Mouse (Mus musculus): Measurements from ENCODE around the gene Amotl2. TPM values are rescaled to one million over a fixed set of nuclear protein-coding genes. Genes with fewer than 3 reads are reported as not detected.

Gene Amotl2
- total and polyA plus RNA-seq, 2 experiments from 2014 or later, result 31.0 to 116 TPM

DNA sequence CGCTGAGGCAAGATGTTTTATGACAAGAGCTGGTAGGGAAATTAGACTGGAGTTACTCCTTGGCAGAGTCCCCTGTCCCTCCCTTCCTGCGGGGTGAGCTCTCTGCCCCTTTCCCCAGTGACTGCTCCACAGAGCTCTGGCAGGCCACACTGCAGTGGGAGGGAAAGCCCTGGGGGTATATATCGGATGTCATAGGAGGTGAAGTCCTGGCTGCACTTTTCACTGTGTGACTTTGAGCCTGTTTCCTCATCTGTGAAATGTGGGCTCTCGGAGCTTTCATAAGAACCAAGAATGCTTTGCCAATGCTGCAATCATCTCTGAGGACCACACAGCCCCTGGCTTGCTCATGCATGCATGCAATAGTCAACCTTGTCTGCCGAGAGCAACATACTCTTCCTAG, 30.3 kb downstream of the Amotl2 start:
- Histone ChIP-seq H3K27ac (no peak overlapping the region), H3K27me3 (ENCODE audit: insufficient read depth, low read length) (no peaks in the 10 kb centered on the region), H3K9me3 (ENCODE audit: low read length) (no peaks in the 10 kb centered on the region), H3K9ac (replicated peaks; ENCODE audit: low read length) (no peak overlapping the region), H3K4me2 (ENCODE audit: low read depth, low read length) (no peak overlapping the region), H3K4me3 (ENCODE audit: low read length) (no peak overlapping the region), H3K36me3 (ENCODE audit: insufficient read depth, low read length) (no peaks in the 10 kb centered on the region), H3K4me1 (ENCODE audit: insufficient read depth, low read length) (no peaks in the 10 kb centered on the region)
- 55% methylated on average over 5 of the region's 5 CpGs for WGBS
- ATAC-seq, result no peak
- no peak for DNase-seq (ENCODE audit: low spot score)
- TF ChIP-seq CTCF (IDR thresholded peaks at IDR 0.05; ENCODE audit: low read depth), result no peak

DNA sequence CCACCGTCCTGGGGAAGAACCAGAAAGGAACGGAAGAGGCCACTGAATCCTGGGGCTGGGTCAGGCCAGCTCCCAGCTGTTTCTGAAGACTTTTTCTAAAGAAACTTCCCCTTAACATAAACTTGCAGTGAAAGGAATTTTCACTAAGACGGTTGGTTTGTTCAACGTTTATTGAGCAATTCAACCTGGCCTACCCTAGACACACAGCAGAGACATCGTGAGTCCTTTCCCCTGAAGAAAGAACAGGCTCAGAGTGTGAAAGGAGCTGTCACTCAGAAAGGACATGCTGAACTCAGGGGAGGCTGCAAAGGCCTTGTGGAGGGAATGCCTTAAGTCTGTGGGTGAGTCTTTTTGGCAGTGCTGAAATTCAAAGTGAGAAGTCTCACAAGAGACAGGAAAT, 31.4 kb downstream of the Amotl2 start:
- ATAC-seq (no peak), DNase-seq (ENCODE audit: low spot score) (no peak)
- TF ChIP-seq CTCF (IDR thresholded peaks at IDR 0.05; ENCODE audit: low read depth), result no peak
- H3K27ac ChIP-seq, result no peak overlapping the region
- 52% methylated on average over 5 of the region's 5 CpGs for WGBS
- no peaks in the 10 kb centered on the region for H3K4me1 ChIP-seq (ENCODE audit: insufficient read depth, low read length)
- H3K4me3 ChIP-seq (ENCODE audit: low read length), result no peak overlapping the region
- no peaks in the 10 kb centered on the region for H3K9me3 ChIP-seq (ENCODE audit: low read length)
- H3K4me2 ChIP-seq (ENCODE audit: low read depth, low read length), result no peak overlapping the region
- H3K9ac ChIP-seq (replicated peaks; ENCODE audit: low read length), result no peak overlapping the region
- H3K27me3 ChIP-seq (ENCODE audit: insufficient read depth, low read length), result no peaks in the 10 kb centered on the region
- H3K36me3 ChIP-seq (ENCODE audit: insufficient read depth, low read length), result no peaks in the 10 kb centered on the region

DNA sequence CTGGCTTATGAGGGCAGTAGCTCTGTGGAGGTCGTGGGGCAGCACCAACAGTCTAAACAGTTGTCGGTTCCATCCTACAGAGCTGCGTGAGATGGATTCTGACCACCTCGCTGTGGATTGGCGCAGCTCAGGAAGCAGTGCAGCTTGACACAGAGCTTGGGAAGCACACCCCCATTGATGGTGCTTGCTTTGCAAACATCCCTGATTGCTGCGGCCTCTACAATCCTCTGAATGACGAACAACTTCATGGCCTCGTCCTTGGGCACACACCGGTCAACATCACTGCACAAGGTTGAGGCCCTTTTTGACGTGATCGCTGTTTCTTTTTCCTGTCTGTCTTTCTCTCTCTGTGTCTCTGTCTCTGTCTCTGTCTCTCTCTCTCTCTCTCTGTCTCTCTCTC, 32.7 kb downstream of the Amotl2 start:
- WGBS, result 83% methylated on average over 11 of the region's 11 CpGs
- DNase-seq (ENCODE audit: low spot score) (no peak), ATAC-seq (no peak)
- Histone ChIP-seq H3K27ac (no peak overlapping the region), H3K27me3 (ENCODE audit: insufficient read depth, low read length) (no peaks in the 10 kb centered on the region), H3K4me3 (ENCODE audit: low read length) (no peak overlapping the region), H3K4me2 (ENCODE audit: low read depth, low read length) (no peak overlapping the region), H3K36me3 (ENCODE audit: insufficient read depth, low read length) (no peaks in the 10 kb centered on the region), H3K9ac (replicated peaks; ENCODE audit: low read length) (no peak overlapping the region), H3K4me1 (ENCODE audit: insufficient read depth, low read length) (no peaks in the 10 kb centered on the region), H3K9me3 (ENCODE audit: low read length) (no peaks in the 10 kb centered on the region)
- no peak for TF ChIP-seq CTCF (IDR thresholded peaks at IDR 0.05; ENCODE audit: low read depth)

DNA sequence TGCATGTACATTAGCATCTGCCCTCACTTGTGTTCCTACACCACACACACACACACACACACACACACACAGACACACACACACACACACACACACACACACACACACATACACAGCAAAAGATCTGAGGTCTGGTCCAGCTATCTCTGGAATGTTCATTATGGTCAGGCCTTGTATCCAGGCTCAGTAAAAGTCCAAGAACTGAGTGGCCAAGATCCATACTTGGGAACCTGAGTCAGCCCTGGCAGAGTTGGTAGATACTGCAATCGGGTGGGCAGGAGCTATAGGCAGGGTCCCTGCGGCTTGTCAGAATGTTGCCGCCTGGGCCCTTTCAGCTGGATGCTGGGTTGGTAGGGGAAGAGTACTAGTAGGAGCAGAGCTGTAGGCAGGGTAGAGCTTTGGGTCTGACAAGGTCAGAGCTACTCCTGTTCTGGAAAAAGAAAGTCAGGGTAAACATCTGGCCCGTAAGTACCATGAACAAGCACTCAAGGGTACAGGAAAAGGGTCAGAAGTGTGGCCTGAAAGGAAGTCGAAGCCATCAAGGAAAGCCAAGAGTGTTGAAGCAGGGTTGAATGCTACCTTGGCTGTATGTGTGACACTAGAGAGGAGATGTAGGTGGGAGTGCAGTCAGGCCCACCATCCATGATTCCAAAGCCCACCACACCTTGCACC, 35.3 kb downstream of the Amotl2 start:
- Histone ChIP-seq H3K9ac (replicated peaks; ENCODE audit: low read length) (no peak overlapping the region), H3K27me3 (ENCODE audit: insufficient read depth, low read length) (no peaks in the 10 kb centered on the region), H3K36me3 (ENCODE audit: insufficient read depth, low read length) (no peaks in the 10 kb centered on the region), H3K27ac (no peak overlapping the region), H3K4me1 (ENCODE audit: insufficient read depth, low read length) (no peaks in the 10 kb centered on the region), H3K4me3 (ENCODE audit: low read length) (no peak overlapping the region), H3K4me2 (ENCODE audit: low read depth, low read length) (no peak overlapping the region), H3K9me3 (ENCODE audit: low read length) (no peaks in the 10 kb centered on the region)
- no peak for TF ChIP-seq CTCF (IDR thresholded peaks at IDR 0.05; ENCODE audit: low read depth)
- DNase-seq (ENCODE audit: low spot score) (no peak), ATAC-seq (no peak)
- 89% methylated on average over 5 of the region's 5 CpGs for WGBS

DNA sequence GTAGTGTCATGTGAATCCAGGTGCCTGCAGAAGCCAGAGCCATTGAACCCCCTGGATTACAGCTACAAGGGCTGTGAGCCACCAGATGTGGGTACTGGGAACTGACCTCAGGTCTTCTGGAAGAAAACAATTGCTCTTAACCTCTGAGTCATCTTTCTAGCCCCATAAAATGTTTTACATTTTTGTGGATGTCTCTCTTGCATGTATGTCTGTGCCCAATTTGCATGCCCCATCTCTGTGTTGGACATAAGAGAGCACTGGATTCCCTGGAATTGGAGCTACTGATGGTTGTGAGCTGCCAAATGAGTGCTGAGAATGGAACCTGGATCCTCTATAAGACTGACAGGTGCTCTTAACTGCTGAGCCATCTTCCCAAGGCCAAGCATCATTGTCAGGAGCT, 36.8 kb downstream of the Amotl2 start:
- Histone ChIP-seq H3K4me1 (ENCODE audit: insufficient read depth, low read length) (no peaks in the 10 kb centered on the region), H3K36me3 (ENCODE audit: insufficient read depth, low read length) (no peaks in the 10 kb centered on the region)
- TF ChIP-seq CTCF (IDR thresholded peaks at IDR 0.05; ENCODE audit: low read depth), result no peak

DNA sequence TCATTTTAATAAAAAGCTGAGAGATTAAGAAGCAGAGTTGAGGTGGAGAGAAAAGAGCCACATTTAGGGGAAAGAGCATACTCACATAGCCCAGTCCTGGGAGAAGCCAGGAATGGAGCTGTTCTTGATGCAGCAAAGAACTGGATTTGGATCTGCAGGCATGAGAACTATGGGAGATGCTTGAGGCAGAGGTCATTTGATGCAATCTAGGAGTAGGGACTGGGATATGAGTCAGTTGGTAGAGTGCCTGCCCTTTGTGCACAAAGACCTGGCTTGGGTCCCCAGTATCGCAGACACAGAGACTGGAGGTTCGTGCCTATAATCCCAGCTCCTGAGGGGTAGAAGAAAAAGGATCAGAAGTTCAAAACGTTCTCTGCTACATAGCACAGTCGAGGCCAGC, 38.7 kb downstream of the Amotl2 start:
- H3K4me1 ChIP-seq (ENCODE audit: insufficient read depth, low read length), result no peaks in the 10 kb centered on the region
- WGBS, result 51% methylated on average over 4 of the region's 4 CpGs
- DNase-seq (ENCODE audit: low spot score), result no peak
- no peaks in the 10 kb centered on the region for H3K9me3 ChIP-seq (ENCODE audit: low read length)
- ATAC-seq, result no peak
- no peaks in the 10 kb centered on the region for H3K27me3 ChIP-seq (ENCODE audit: insufficient read depth, low read length)
- no peak overlapping the region for H3K4me2 ChIP-seq (ENCODE audit: low read depth, low read length)
- no peak overlapping the region for H3K27ac ChIP-seq
- no peak for TF ChIP-seq CTCF (IDR thresholded peaks at IDR 0.05; ENCODE audit: low read depth)
- no peak overlapping the region for H3K4me3 ChIP-seq (ENCODE audit: low read length)
- H3K36me3 ChIP-seq (ENCODE audit: insufficient read depth, low read length), result no peaks in the 10 kb centered on the region
- H3K9ac ChIP-seq (replicated peaks; ENCODE audit: low read length), result no peak overlapping the region

More for the DNA sequence above, 36.8 kb downstream of the Amotl2 start:
- ATAC-seq, result no peak
- Histone ChIP-seq H3K4me3 (ENCODE audit: low read length) (no peak overlapping the region), H3K27ac (no peak overlapping the region), H3K27me3 (ENCODE audit: insufficient read depth, low read length) (no peaks in the 10 kb centered on the region), H3K9me3 (ENCODE audit: low read length) (no peaks in the 10 kb centered on the region), H3K9ac (replicated peaks; ENCODE audit: low read length) (no peak overlapping the region), H3K4me2 (ENCODE audit: low read depth, low read length) (no peak overlapping the region)
- DNase-seq (ENCODE audit: low spot score), result no peak

DNA sequence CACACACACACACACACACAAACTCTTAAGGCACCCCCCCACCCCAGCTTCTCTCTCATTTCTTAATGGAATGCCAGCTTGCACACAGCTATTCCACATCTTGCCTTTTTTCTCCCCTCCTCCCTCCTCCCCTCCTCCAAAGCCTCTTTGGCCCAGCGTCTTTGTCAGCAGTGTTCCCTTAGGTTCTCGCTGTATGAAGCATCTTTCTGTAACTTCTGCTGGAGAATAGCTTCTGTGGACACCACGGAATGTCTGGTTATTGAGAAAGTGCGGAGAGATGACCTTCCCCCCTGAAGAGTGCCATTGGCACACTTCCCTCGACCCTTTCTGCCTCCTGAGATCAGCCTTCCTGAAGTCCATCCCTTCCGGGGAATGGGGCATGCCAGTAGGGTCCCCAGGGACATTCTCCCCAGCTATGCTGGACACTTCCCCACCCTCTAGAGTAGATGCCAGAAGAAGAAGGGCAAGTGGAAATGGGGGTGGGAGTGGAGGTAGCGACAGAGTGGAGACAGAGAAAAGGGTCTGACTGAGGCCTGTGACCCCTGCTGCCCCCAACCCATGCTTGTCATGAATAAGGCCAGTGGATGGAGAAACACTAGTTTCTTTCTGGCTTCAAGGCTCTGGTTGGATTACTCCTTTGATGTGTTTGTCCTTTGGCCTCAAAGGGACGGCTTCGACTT, 39.3 kb downstream of the Amotl2 start:
- no peak overlapping the region for H3K4me3 ChIP-seq (ENCODE audit: low read length)
- TF ChIP-seq CTCF (IDR thresholded peaks at IDR 0.05; ENCODE audit: low read depth), result no peak
- H3K27ac ChIP-seq, result no peak overlapping the region
- no peak for DNase-seq (ENCODE audit: low spot score)
- H3K4me2 ChIP-seq (ENCODE audit: low read depth, low read length), result no peak overlapping the region
- no peak for ATAC-seq
- H3K27me3 ChIP-seq (ENCODE audit: insufficient read depth, low read length), result no peaks in the 10 kb centered on the region
- WGBS, result 57% methylated on average over 9 of the region's 9 CpGs
- no peaks in the 10 kb centered on the region for H3K4me1 ChIP-seq (ENCODE audit: insufficient read depth, low read length)
- no peaks in the 10 kb centered on the region for H3K9me3 ChIP-seq (ENCODE audit: low read length)
- no peaks in the 10 kb centered on the region for H3K36me3 ChIP-seq (ENCODE audit: insufficient read depth, low read length)
- no peak overlapping the region for H3K9ac ChIP-seq (replicated peaks; ENCODE audit: low read length)
